Mouse (Mus musculus) embryo, embryonic 10.5 days (tissue): ENCODE results near the gene C1qtnf6.

Experiments
- DNase-seq: peaks from one replicate; pipeline ENCODE4 v3.0.0-alpha.2; 2015; ENCODE audit warnings: low spot score

Gene C1qtnf6

DNA sequence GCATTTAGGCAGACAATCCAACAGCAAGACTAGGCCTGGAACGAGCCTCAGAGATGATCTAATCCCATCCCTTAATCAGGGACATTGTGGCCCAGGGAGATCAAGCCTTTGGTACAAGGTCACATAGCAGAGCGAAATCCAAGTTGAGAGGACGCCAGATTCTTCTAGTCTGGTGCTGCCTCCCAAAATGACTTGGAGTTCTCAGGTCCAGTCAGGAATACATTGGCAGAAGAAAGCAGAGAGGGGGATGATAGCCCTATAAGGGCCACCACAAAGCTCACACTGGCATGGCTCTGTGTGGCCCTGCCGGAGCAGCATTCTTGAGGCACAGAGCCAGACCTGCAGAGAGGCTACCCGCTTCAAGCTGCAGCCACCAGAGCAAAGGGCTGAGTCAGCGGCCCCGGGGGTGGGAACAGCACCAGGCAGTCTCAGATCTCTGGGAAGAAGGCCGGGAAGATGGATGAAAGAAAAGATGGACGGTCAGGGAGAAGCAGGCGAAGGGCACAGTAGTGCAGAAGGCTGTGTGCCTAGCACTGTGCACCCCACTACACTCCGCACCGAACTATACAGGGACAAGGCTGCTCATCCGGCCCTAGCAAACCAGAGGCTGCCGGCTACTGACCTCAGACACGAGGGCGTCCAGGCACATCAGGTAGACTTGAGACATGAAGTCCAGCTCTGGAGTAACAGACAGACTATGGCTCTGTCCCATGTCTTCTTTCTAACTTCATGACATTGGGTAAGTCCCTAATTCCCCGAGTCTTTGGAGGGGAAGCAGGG is at the start of gene C1qtnf6:
Gene C1qtnf6, minus strand, starts transcription at position 746 of the 780 bp plus-strand sequence.
- no peak for DNase-seq

GRCm38 (mm10) chr15:78576284-78576810 is 45.1 kb upstream of the C1qtnf6 start:
- DNase-seq = no peak

DNA sequence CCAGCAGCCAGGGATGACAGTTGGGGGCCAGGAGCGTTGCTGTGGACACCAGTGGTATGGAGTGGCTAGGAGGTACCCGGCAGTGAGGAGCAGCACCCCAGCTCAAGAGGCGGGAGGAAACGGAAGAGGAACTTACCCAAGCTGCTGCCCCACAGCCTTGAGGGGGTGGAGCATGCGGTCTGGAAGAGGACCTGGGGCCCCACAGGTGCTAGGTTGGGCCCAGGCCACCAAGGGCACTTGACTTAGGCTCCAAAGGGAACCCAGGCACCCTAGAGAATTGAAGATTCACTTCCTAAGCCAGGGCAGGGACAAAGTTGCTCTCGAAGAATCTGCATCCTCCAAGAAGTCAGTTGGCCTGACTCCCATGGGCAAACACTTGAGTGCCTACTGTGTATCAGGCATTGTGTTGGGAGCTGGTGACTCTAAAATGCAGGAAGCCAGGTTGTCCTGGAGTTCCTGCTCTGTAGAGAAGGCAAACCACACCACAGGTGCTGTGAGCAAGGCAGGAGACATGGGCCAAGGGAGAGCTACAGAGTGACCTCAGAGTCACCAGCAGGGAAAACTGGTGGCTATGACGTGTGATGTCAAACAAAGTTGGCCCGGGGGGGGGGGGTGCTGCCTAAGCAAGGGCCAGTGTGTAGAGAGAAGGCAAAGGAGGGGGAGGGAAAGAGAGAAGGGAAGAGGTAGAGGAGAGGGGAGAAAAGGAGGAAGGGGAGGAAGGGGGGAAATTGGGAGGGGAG is 41.6 kb upstream of the C1qtnf6 start, which contains the start of gene Rac2:
Gene Rac2, minus strand, starts transcription at position 126 of the 740 bp plus-strand sequence.
- no peak for DNase-seq

GRCm38 (mm10) chr15:78572270-78572600 is 41.0 kb upstream of the C1qtnf6 start:
- DNase-seq = no peak

GRCm38 (mm10) chr15:78571554-78572269 is 40.5 kb upstream of the C1qtnf6 start:
- DNase-seq = no peak

DNA sequence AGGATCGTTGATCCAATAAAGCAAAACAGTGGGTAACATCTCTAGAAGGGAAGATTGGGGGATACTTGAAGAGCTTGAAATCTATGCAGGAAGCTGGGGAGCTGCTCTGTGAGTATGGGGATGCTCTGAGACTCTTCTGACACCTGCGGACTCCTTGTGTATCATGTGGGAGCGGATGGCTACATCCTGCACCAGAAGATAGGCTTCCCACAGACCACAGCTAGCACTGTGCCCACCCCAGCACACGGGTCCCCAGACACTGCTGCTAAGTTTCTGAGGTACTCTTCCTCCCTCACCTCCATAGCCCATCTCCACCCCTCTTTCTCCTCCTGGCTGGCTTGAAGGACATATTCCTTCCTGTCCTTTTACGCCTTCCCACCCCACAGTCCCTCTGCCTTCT is 39.0 kb upstream of the C1qtnf6 start:
- no peak for DNase-seq

- DNase-seq = no peak
Measured at GRCm38 (mm10) chr15:78567608-78568120, 36.4 kb upstream of the C1qtnf6 start.

DNA sequence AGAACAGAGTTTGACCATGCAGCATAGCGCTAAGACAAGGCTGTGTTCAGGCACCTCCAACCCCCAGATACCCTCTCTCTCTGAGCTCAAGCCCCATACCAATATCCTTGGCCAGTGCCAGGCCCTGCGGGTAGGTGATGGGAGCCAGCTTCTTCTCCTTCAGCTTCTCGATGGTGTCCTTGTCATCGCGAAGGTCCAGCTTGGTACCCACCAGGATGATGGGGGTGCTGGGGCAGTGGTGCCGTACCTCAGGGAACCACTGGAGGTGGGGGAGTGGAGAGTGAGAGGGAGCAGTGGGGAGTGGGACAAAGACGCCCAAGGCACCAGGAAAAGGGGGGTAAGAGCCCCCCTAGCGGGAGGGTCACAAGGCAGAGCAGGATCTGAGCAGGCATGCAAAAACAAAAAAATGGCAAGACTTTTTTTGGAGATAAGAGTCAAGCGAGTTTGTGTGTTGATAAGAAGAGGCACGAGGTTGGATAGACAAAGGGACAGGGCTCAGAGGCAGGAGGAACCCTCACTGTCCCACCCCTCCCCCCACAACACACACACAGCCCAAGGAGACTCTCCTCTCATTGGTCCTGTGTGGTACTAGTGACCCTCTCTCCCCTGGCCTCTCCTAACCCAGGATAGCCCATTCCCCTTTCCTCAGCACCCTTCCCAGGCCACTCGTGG is 33.7 kb upstream of the C1qtnf6 start:
- DNase-seq = no peak

- no peak for DNase-seq
Measured at GRCm38 (mm10) chr15:78563937-78564336, 32.7 kb upstream of the C1qtnf6 start.

- DNase-seq = no peak
Measured at GRCm38 (mm10) chr15:78563344-78563743, 32.1 kb upstream of the C1qtnf6 start.

GRCm38 (mm10) chr15:78559141-78559979 is 28.1 kb upstream of the C1qtnf6 start:
- no peak for DNase-seq

GRCm38 (mm10) chr15:78557693-78558535 is 26.7 kb upstream of the C1qtnf6 start:
- no peak for DNase-seq

GRCm38 (mm10) chr15:78554545-78555313 is 23.5 kb upstream of the C1qtnf6 start:
- DNase-seq = no peak

- DNase-seq = no peak
Measured at GRCm38 (mm10) chr15:78549189-78549734, 18.0 kb upstream of the C1qtnf6 start.

DNA sequence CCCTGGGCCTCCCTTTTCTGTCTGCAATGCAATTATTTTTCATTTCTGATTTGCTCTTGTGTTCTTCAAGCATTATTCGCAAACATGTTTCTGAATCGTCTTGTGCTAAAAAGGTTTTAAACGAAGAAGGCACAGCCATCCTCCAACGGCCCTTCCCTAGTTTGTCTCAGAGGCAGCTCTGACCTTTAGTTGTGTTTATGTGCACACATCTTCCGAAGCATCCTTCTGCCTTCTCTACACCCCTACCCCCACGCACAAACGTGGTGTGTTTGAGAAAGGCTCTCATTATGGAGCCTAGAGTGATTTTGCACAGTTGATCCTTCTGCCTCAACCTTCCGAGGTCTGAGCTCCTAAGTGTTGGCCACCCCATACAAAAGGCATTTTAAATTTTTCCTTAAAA is 17.5 kb upstream of the C1qtnf6 start:
- DNase-seq = no peak

- peak; percentile 47 for DNase-seq
Measured at GRCm38 (mm10) chr15:78548336-78548665, 17.1 kb upstream of the C1qtnf6 start.

DNA sequence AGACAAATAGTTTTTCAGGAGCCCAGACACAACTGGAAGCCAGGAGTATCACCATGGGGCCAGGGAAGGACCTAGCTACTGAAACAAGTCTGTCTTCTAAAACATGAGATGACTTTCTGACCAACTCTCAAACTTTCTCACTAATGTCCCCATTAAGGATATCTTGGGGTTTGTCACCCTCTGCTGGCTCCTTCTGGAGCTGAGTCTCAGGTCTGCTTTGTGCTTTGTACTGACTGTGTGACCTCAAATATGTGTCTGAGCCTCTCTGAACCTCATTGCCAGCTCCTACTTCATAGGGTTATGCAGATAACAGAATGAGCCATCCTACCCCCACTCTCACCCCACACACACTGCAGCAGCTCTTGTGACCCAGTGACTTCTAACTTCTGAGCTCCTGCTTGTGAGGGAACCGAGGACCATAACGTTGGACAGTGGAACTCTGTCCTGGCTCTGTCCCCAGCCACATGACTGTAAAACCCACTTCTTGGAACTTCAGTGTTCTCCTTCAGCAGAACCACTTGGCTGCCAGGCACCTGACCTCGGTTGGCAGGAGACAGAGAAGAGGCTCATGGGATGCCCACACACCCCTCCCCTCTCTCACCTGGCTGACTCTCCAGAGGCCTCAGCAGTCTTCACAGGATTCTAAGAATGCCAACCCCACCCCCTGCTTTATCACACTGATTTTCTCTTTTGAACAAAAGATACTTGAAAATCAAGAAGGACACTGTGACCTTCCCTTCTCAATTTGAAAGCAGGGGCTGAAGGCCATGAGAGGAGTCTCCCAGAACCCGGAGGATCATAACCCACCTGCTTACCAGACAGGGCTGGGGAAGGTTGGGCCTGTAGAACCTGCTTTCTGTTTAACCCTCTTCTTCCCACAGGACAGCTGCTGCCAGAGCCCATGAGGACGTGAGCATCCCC is 16.5 kb upstream of the C1qtnf6 start:
- DNase-seq = no peak

DNA sequence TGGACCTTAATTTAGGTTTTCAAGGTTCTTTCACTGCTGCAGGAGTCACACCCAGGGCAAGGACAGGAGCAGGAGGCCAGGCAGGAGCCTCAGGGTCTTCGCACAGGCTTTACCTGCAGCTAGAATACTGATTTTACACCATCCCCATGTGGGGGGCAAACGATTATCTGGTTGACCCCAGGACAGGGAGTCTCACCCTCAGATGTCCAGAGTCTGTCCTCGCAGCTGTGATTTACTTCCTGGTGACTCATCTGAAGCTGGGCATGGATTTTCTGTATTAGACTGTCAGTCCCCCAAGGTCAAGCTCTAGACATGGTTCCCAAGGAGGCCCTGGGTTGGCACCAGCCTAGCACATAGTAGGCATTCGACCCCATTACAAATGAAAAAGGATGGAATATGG is 14.8 kb upstream of the C1qtnf6 start:
- no peak for DNase-seq
